Mouse (Mus musculus): ENCODE measurements at regions not wholly inside any gene's neighbourhood (a gene's known extent, or its start where the extent isn't known, plus 50 kb on each side); places are given as distances from the start of the nearest gene placed in this dataset.

DNA sequence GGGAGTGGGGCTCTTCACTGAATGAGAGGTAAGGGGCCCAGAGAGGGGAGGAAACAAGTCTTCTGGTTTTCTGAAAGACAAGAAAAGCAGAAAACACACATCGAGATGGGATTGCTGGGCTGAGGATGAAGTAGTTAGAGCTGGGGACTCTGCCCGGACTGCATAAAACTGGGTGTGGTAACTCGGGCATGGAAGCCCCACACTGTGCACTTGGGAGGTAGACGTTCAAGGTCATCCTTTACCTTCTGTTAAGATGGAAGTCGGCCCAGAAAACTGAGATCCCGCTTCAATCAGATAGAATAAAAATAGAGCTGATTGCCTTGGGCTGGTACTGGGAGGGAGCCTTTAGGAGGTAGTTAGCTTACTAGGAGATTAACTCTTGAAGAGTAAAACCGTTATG, 107.2 kb downstream of the Rassf10 start:
- peak in 1 of 2 experiments; percentile 9 for DNase-seq

DNA sequence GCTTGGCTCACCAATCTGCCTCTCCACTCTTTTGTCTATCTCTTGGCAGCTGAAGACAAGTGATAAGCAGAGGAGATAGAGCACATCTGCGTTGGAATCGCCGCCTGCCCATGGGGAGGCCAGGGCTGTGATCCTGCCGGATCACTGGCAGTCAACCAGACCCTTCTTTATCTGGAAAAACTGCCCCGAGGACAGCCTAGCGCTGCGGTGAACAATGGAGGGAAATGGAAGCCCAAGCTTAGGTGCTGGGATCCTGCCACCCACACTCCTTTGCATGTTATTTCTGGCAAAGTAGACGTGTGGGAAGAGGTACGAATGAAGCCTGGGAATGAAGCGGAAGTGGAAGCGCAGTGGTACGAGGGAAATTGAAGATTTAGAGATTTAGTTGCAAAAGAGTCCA, 112.8 kb downstream of the Rassf10 start:
- DNase-seq: no peak

DNA sequence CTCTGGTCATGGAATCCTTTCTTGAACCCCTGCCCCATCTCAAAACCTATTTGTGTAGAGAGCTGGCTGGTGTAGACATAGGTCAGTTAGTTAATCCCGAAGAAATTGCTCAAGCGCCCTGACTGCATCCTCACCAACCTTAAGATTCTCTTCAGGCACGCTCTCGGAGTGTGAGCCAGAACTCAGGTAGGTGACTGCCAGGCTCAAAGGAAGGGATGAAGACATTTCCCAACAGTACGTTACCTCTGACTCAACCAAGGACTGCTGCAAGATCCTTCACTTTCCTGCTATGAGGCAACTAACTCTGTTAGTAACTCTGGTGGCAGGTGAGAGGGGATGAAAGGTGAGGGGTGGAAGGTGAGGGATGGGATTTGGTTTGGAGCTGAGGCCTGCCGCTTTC, 114.5 kb downstream of the Rassf10 start:
- DNase-seq: no peak

DNA sequence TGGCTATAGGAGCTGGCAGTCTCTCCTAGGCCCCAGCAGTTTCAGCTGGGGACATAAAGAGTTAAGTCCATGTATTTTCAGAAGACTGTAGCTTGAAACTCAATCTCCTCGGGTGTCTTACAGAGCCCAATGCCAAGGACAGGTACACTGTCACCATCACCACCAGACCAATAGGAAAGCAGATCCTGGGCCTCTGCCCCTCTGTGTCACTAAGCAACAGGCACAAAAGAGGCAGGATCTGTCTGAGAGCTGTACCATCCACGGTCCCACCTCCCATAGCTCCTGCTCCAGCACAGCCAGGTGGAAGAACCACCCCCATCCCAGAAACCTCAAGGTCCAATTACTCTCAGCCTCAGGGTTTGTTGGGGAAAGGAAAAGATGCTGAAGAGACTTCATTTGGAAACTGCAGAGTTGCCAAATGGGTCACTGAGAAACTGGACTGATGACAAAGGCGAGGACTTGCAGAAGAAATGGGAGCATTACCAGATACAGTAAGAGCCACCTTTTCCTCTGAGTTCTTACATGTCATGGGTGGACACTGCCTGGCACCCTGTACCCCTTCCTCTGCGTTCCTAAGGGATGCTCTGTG, 115.7 kb downstream of the Rassf10 start:
- peak; percentile 30 to 32 for DNase-seq

DNA sequence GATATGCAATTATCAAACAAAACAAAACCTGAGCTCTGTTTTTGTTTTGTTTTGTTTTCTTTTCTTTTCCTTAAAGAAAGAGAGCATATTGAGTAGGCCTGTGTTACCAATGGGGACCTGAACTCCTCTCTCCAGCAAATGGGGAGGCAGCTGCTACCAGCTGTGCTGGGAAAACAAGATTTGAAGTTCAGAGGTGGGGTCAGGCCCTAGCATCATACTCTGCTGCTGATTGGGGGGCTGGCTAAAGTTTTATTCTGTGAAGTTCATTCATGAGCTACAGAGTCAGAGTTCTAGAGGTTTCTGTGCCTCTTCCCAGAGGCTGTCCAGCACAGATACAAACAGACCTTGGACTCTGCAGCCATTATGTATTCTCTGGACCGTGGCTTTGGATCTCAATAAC, 117.7 kb downstream of the Rassf10 start:
- DNase-seq: no peak

DNA sequence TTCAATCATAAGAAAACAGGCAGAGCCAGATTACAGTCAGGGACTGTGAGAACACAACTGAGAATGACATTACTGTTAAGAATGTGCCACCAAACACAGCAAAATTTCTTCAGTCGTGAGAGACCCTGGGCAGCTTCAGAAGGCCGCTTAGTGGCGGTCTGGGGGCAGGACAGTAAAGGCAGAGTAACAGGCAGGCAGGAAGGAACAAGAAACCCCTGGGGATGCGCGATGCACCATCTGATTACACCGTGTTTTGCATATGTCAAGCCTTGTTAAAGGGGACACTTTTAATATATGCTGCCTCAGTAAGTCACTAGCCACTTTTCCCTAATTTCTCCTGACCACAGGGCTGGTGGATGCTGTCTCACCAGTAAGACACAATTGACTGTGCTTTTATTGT, 120.0 kb downstream of the Rassf10 start:
- DNase-seq: no peak

DNA sequence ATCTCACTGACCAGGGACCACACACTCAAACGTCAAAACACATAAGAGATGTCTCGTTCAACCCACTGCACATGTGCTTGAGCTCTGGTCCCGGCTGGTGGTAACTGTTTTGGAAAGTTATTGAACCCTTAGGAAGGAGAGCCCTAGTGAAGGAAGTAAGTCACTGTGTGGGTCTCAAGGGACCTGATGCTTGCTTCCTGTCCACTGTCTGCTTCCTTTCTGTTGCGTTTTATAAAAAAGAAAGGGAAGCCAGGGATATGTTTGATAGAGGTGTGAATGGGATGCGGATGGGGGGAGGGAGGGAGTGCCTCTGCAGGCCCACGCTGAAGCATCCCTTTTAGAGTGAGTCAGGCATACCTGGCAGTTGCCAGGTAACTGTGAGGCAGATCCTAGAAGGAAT, 121.6 kb downstream of the Rassf10 start:
- DNase-seq: no peak

DNA sequence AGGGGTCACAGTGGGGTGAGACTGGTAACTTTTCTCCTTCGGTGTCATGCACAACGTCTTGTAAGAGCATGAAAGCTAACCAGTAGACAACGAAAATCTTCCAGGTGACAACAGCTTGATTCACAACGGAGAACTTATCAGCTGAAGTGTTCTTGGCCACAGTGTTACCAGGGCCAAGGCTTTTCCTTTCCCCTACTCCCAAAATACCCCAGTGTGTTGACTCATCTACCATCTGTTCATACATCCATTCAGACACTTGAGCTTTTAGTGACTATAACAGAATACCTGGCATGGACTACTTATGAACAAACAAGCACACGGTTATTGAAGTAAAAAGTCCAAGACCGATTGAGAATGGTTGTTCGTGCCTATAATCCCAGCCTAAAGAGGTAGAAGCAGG, 122.5 kb downstream of the Rassf10 start:
- DNase-seq: peak; percentile 33 to 43

DNA sequence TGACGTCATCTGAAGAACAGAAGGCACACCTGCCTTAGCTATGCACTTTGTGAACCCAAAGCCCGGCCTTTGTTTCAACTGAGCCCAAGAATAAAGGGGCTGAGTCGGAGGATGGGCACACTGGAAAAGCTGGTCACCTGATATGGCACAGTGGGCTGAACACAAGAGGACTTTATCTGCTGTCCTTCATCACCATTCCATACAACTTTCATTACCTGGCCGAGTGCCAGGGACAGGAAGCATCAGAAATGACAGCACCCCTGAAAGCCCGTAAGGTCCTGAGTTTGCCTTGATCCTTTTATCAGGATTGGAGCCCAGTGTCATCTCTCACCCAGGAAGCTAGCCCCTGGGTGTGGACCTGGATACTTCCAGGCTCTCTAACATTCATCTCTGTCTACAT, 126.1 kb upstream of the Arntl start:
- DNase-seq: no peak

DNA sequence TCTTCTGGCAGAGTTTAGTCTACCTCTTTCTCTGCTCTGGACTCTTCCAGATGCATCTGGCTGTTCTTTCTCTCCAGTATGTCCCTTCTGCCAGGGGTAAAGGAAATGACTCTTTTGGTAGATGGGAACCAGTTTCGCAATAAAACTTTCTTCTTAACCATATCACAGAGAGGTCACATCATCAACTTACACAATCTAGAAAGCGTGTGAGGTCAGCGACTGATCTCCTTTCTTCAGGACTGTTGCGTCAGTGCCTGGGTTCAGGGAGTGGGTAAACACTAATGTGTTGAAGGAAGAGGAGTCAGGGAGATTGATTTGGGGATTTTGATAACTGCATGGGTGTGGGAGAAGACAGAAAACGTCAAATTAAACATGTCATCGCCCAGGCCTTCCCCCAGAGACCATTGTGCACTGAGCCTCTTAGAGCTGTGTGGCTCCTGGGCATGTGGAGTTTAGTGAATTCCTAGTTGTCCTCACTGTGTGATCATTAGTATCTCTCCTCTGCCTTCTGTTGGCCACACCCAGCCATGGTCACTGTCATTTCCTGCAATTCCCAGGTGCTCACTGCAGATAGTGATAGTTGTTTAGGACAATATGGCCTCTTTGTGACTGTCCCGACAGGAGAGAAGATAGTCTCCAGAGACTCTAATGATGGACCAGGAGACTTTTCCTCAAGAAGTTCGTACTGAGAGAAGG, 122.2 kb upstream of the Arntl start:
- DNase-seq: no peak

DNA sequence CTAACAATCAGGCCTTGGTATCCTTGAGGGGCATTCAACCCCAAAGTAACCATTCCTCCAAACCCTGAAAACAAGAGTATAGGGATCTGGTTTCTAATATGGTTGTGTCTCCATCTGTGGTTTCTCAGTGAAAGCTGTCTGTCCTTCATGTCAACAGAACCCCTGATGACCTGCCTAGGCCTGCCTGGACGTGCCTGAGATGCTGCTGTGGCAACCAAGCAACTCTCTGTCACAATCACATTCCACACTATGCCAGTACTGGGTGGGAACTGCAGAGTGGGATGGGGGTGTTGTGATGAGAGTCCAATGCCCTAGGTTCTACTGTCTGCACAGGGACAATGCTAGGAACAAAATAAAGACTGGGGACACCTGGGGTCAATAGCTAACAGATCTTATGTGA, 121.1 kb upstream of the Arntl start:
- DNase-seq: no peak

DNA sequence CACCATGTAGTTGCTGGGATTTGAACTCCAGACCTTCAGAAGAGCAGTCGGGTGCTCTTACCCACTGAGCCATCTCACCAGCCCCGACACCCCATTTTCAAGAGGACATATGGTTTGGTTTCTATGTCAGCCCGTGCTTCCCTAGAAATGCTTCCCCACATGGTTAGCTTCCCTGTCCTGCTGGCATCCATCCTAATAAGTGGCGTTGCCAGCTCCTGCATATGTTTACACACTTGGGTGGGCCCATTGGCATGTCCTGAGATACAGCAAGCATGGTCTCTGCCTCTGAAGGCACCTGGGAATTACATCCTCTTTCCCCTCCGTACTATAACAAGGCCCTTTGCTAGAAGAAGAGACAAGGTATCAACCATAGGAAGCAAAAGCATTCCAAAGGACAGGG, 119.6 kb upstream of the Arntl start:
- DNase-seq: peak; percentile 49 to 53

DNA sequence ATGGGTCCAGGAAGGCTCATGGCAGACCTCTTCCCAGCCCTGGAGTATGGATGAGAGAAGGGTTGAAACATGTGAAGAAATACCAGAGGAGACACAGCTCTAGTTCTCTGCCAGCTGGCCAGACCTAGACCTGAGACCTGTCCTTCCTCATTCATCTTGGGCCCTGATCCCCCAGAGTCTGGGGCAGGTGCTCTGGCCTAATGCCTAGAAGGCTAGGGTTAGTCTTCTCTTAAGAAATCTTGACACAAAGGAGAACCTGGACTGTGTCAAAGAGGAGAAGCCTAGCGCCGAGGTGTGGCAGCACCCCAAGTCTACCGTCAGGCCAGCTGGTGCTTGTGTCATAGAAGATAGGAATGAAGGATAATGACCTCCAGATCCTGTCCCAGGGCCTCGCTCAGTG, 118.2 kb upstream of the Arntl start:
- DNase-seq: peak in 1 of 2 experiments; percentile 16

DNA sequence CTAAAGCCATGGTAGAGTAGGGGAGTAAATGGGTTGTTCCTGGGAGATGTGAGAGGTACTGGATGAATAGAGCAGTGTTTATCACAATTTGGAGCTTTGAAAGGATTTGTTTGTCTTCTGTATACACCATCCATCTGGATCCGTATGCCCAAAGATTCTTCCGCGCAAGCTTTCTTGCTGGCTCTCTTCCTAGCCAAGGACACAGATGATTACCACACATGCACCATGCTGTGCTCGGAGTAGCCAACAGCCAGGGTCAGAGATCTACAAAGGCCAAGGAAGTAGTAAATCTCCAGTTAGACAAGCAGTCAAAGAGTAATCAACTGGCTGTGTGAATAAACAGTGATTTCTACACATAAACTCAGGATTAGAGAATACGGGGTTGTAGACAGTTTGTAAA, 113.3 kb upstream of the Arntl start:
- no peak for DNase-seq

DNA sequence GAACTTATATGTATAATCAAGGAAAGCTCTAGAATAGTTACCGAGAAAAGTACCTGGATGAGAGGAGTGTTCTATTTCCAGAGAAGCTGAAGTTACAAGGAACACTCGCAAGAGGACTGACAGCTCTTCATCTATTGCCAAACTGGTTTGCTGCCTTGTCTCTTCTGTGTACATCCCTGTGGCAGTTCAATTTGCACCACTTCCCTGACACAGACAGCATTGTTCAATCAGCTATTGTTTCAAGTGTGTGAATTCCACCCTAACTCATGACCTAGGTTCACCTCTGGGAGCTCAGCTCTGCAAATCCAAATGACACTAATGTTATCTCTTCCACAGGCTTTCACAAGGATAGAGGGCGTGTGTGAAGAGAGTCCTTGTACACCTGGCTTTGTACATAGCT, 112.2 kb upstream of the Arntl start:
- no peak for DNase-seq

DNA sequence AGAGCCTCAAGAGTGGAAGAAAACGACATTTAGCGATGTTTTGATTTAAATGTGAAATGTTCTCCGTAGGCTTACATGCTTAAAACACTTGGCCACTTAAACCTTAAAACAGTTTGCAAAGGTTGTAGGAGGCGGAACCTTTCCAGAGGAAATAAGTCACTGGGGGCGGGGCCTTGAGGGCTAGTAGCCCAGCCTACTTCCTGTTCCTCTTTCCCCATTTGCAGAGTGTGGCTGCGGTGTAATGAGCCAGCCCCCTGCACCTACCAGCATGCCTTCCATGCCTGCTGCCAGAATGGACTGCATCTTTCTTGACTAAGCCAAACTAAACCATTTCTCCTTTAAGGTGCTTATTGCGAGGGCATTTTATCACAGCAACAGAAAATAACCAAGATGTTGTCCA, 103.0 kb upstream of the Arntl start:
- no peak for DNase-seq

DNA sequence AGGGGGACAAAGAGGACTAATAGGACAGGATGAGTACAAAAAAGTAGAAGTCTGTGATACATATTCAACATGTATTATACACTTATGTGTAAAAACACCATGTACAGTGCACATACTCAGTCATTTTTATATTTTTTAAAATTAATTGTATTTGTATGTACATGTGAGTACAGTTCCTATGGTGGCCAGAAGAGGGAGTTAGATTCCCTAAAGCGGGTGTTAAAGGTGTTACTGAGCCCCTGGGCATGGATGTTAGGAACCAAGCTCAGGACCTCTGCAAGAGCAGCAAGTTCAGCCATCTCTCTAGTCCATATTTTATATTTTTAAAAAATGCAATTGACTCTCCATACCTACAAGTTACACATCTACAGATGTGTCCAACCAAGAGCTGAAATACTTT, 101.9 kb upstream of the Arntl start:
- no peak for DNase-seq

DNA sequence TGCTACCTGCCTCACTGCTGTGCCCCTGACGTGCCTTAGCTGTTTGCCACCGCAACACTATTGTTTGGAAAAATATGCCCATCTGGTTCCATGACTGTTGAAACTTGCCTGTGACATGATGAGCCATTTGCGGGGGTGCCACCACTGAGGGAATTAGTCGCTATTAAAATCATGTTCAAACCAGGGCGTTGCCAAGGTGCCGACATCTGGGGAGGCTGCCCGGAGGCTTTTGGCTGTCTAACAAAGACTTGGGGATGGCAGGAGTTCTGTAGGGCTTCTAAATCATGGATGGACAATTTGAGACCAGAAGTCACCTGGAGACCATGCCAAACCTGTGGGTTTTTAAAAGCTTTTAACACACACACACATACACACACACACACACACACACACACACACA, 100.5 kb upstream of the Arntl start:
- no peak for DNase-seq

DNA sequence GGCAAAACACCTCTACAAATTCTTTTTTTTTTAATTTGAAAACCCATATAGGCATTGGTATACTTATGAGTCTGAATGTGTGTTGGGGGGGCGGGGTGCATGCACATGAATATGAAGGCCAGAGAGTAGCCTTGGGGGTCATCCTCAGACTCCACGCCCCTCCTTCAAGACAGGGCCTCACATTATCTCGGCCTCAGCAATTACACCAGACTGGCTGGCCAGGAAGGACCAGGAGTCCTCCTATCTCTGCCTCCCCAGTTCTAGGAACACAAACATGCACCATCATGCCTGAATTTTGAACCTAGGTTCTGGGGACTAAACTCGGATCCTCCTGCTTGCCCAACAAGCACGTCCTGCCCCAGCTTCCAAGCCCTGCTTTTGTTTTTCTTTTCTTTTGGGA, 99.3 kb upstream of the Arntl start:
- DNase-seq: no peak

DNA sequence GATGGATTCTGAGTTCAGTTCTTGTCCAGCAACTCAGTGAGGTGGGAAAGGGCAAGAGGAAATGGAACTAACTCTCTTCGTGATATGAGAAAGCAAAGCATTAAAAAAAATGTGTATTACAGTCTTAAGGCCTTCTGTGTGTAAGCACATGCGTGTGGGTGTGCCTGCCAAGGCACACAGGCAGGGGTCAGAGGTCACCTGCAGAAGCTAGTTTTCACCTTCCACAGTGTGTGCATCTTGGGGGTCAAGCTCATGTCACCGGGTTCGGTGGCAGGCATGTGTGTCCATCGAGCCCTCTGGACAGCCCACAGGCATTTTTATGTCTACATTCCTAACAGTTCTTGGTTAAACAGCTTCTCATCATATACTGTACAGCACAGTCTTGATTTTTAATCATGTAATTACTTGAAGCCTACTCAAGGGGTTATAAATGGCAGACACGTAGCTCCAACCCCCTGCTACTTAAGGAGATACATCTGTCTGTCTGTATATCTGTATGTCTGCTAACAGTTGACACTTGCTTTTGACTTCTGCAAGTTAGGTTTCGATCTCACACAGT, 98.7 kb upstream of the Arntl start:
- no peak for DNase-seq

DNA sequence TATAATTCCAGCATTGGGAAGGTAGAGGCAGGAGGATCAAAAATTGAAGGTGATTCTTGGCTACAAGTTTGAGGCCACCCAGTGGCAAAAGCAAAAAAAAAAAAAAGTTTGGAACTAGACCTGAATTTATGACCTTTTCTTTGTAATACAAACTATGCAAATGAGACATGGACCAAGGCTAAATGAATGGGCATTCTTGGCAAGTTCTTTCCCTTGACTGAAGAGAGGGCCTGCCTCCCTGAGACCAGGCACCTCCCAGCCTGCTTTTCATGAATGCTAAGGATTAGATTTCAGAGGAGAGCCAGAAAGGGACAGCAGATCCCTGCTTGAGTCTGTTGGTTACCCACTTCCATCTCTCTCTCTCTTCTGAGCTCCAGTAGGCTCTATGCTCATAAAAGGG, 97.8 kb upstream of the Arntl start:
- DNase-seq: no peak

DNA sequence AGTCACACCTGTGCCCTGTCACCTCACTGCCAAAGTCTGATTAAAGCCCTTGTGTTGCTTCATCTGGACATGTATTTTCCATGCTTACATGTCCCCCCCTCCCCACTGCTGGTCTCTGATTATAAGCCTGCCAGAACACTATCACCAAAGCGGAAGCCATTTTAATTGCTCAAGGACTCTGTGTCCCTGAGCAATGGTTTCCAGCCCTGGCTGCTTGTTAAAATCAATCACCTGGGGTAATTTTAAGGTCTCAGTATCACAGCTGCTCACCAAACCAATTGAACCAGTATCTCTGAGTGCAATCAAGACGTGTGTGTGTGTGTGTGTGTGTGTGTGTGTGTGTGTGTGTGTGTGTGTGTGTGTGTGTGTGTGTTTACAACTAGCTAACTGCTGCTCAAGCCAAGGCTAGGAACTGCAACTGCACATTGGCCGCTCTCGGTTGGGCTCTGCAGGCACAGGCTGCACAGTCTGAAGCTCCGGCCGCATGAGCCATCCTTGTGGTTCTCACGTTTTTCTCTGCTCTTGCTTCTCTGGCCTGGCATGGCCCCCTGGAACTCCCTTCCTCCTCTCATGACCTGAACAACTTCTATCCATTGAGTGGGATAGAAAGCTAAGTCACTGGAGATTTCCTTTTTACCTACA, 96.3 kb upstream of the Arntl start:
- no peak for DNase-seq

DNA sequence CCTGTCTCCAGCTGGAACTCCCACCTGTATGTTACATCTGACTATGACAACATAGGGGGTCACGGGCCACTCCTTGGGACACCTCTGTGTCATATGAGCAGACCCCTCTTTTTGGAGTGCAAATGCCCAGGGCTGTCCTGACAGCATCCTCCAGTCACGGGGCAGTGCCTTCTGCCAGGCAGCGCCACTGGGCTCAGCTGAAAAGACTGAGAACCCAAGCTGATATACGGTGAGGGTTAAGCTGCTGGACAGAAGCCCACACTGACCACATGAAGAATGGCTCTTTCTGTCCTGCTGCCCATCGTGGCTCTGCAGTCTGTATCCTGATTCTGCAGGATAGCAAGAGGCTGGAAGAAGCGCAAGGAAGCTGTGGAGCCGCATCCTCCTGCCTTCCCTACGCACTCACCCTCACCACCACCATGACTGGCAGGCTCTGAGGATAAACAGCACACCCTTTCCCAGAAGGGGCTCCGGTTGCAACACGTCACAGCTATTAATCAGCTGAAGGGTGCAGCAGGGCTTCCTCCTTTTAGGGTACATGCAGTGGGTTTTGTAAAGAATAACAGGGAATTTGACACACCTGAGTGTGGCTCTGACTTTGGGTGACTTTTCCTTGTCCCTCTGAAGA, 93.9 kb upstream of the Arntl start:
- DNase-seq: peak; percentile 69 to 79

DNA sequence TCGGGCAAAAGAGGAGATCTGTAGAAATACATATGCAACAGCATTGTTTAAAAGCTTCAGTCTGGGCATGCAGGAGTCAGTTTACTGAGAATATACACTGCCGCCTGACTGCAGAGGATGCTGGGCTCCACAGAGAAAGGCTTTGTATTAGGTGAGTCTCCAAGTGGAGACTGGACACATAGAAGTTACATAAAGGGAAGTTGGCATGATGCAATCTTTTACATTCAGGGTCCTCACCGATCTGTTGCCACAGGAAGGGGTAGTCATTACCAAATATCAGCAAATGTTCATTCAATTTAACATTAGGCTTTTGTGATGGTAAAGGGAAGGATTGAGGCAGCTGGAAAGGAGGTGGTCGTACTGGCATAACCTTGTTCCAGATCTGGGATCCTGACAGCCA, 89.7 kb upstream of the Arntl start:
- DNase-seq: no peak

All from cerebellum, adult 18-20 months (tissue).